Mouse (Mus musculus) kidney, adult 2 months (tissue): ENCODE measurements around the gene Gm9821. TPM values are rescaled to one million over a fixed set of nuclear protein-coding genes. Genes with fewer than 3 reads are reported as not detected.

Experiments
- DNase-seq: peaks from one replicate; pipeline ENCODE4 v3.0.0; 2021
- H3K27ac ChIP-seq: fragments of 200-500 bp; 2 replicates; pipeline ENCODE4 v1.5.1; 2012; ENCODE audit warnings: low read depth, low read length, control low read depth, inconsistent platforms; ENCODE audit not compliant: insufficient read depth
- H3K27me3 ChIP-seq: fragments of 200-500 bp; replicated peaks from 2 replicates; pipeline ENCODE4 v1.6.1; 2012; ENCODE audit warnings: mild to moderate bottlenecking, moderate library complexity, low read length, inconsistent platforms; ENCODE audit not compliant: control insufficient read depth, insufficient read depth
- H3K36me3 ChIP-seq: fragments of 200-500 bp; 2 replicates; pipeline ENCODE4 v1.6.1; 2012; ENCODE audit warnings: mild to moderate bottlenecking, moderate library complexity, low read length, inconsistent platforms; ENCODE audit not compliant: control insufficient read depth, insufficient read depth
- H3K4me1 ChIP-seq: fragments of 200-500 bp; 2 replicates; pipeline ENCODE4 v1.6.1; 2011; ENCODE audit warnings: low read length; ENCODE audit not compliant: control insufficient read depth, insufficient read depth
- H3K4me3 ChIP-seq: fragments of 200-500 bp; 2 replicates; pipeline ENCODE4 v1.5.1; 2011; ENCODE audit warnings: mild to moderate bottlenecking, low read depth, low read length, control low read depth; ENCODE audit not compliant: insufficient read depth
- CTCF ChIP-seq: fragments of 200-500 bp; conservative IDR thresholded peaks from 2 replicates; pipeline ENCODE4 v1.5.1; 2011; ENCODE audit warnings: low read depth, mild to moderate bottlenecking, control low read depth, low read length, moderate library complexity, mixed read lengths; ENCODE audit not compliant: insufficient read depth, insufficient read length
- POLR2A ChIP-seq: fragments of 200-500 bp; IDR thresholded peaks from one replicate; pipeline ENCODE4 v1.6.1; 2011; ENCODE audit warnings: low read depth, low read length, control low read depth
- WGBS: fragments of 180-500 bp; shearing (Covaris S2); methylation state at CpG from one replicate; pipeline ENCODE4 v1.1.7; 2018; 5-methylcytosine and 5-hydroxymethylcytosine counted together
- polyA plus RNA-seq: library from polyadenylated mRNA; depleted of rRNA; stranded (reverse); fragments of >200 nt; gene quantifications from 2 replicates; pipeline ENCODE4 v1.2.3, GENCODE M21; 2012

Gene Gm9821
- polyA plus RNA-seq, 1 experiment: not detected

- no peaks in the 10 kb centered on the region for H3K27me3 ChIP-seq
- no peaks in the 10 kb centered on the region; the same call in none of the 2 replicates for H3K36me3 ChIP-seq
- no peak overlapping the region for H3K4me3 ChIP-seq
- WGBS: 62% methylated on average over 15 of the region's 15 CpGs
- H3K27ac ChIP-seq: no peak overlapping the region
- peak; percentile 88 for DNase-seq
- no peak for TF ChIP-seq POLR2A
- no peak for TF ChIP-seq CTCF
- 0 out of 2 replicates have a peak, but pooled peaks cover 2% of the 10 kb centered on the region for H3K4me1 ChIP-seq
Measured at GRCm38 (mm10) chr2:91939303-91939935, 6.1 kb upstream of the Gm9821 start.

DNA sequence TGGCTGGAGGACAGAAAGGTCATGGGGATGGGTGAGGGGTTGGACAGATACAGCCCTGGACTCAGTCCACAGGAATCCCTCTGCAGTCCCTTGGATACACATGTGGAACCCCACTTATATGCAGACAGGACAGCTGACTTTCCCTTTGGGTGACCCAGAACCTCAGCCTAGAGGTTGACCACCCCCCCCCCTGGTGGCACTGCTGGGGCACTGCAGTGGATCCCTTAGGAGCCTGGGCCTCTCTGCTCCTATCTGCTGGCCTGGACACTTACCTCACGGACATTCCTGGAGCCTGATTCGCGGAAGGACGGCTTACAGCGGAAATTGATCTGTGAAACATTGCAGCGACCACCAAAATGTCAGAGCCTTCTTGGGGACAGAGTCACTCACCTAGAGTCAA, 3.1 kb upstream of the Gm9821 start:
- 73% methylated on average over 6 of the region's 6 CpGs for WGBS

GRCm38 (mm10) chr2:91944170-91944950, 1.1 kb upstream of the Gm9821 start:
- TF ChIP-seq POLR2A (no peak), CTCF (peak; percentile 95)
- Histone ChIP-seq H3K4me1 (peaks cover 5% of the 10 kb centered on the region), H3K4me3 (no peak overlapping the region), H3K27me3 (no peaks in the 10 kb centered on the region), H3K27ac (no peak overlapping the region), H3K36me3 (no peaks in the 10 kb centered on the region)
- peak; percentile 78 for DNase-seq
- 42% methylated on average over 13 of the region's 13 CpGs for WGBS

More for the DNA sequence above, 3.1 kb upstream of the Gm9821 start:
- peak; percentile 39; the same call in 1 of the 2 replicates for TF ChIP-seq CTCF
- no peak for TF ChIP-seq POLR2A
- 0 out of 2 replicates have a peak, but pooled peaks cover 2% of the 10 kb centered on the region for H3K4me1 ChIP-seq
- no peaks in the 10 kb centered on the region; the same call in 1 of the 2 replicates for H3K36me3 ChIP-seq
- DNase-seq: no peak
- H3K27me3 ChIP-seq: no peaks in the 10 kb centered on the region
- no peak overlapping the region for H3K4me3 ChIP-seq
- H3K27ac ChIP-seq: no peak overlapping the region

DNA sequence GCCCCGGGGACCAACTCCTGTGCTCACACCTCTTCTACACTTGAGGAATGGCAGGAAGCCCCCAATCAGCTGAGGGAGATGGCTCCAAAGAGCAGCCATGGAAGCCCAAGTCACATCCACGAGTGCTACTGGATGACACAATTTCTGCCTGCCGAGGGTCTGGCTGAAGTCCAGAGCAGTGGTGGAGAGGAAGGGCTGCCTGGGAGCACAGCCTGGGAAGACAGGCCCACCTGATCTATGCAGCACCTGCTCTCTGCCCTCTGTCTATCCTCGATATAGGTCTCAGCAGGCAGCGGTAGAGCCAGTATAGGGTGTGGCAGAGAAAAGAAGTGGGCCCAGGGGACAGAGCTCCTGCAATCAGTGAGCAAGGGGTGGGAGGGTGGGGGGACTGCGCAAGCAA, 1.3 kb downstream of the Gm9821 start:
- no peak overlapping the region for H3K4me3 ChIP-seq
- TF ChIP-seq POLR2A (no peak), CTCF (no peak)
- DNase-seq: no peak
- 47% methylated on average over 6 of the region's 6 CpGs for WGBS
- H3K27me3 ChIP-seq: no peaks in the 10 kb centered on the region
- H3K27ac ChIP-seq: no peak overlapping the region
- H3K36me3 ChIP-seq: no peaks in the 10 kb centered on the region
- H3K4me1 ChIP-seq: peaks cover 14% of the 10 kb centered on the region

- no peak for DNase-seq
- Histone ChIP-seq H3K27me3 (no peaks in the 10 kb centered on the region), H3K27ac (no peak overlapping the region), H3K36me3 (no peaks in the 10 kb centered on the region), H3K4me1 (peaks cover 14% of the 10 kb centered on the region), H3K4me3 (no peak overlapping the region)
- no peak for TF ChIP-seq POLR2A
- TF ChIP-seq CTCF: no peak
- WGBS: 54% methylated on average over 11 of the region's 11 CpGs
Measured at GRCm38 (mm10) chr2:91947397-91948150, 2.1 kb downstream of the Gm9821 start.

- DNase-seq: peak; percentile 71
- no peaks in the 10 kb centered on the region for H3K36me3 ChIP-seq
- H3K27me3 ChIP-seq: no peaks in the 10 kb centered on the region
- H3K27ac ChIP-seq: no peak overlapping the region
- H3K4me1 ChIP-seq: peaks cover 14% of the 10 kb centered on the region
- no peak overlapping the region for H3K4me3 ChIP-seq
- WGBS: 78% methylated on average over 6 of the region's 6 CpGs
- no peak for TF ChIP-seq CTCF
- TF ChIP-seq POLR2A: no peak
Measured at GRCm38 (mm10) chr2:91948151-91948509, 2.6 kb downstream of the Gm9821 start.
